Mouse (Mus musculus) embryonic fibroblast, embryonic 13.5 days (primary cell): ENCODE measurements at regions not wholly inside any gene's neighbourhood (a gene's known extent, or its start where the extent isn't known, plus 50 kb on each side); places are given as distances from the start of the nearest gene placed in this dataset.

ENCODE experiments used
- CTCF ChIP-seq: IDR thresholded peaks from 2 replicates; pipeline ENCODE4 v1.5.1; 2011; ENCODE audit warnings: mild to moderate bottlenecking, control low read depth, low read length, moderate library complexity, borderline replicate concordance; ENCODE audit not compliant: insufficient read depth
- POLR2A ChIP-seq: IDR thresholded peaks from 2 replicates; pipeline ENCODE4 v1.6.1; 2011; ENCODE audit warnings: low read depth, mild to moderate bottlenecking, control low read depth, low read length, moderate library complexity

DNA sequence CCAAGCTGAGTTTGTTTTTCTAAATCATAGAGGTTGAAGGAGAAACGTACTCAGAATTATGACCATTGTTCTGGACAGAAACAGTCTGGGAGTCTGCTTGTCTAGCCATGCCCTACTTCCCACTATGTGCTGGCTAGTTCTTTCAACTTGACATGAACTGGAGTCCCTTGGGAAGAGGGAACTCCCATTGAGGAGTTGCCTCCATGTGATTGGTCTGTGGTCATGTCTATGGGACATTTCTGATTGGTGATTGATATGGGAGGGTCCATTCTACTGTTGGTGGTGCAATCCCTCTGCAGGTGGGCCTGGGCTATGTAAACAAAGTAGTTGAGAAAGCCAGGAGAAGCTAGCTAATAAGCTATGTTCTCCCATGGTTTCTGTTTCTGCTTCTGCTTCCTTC lies 64.5 kb upstream of the Adcy1 start:
- no peak for TF ChIP-seq POLR2A
- TF ChIP-seq CTCF: no peak
